Mouse (Mus musculus): ENCODE measurements at regions not wholly inside any gene's neighbourhood (a gene's known extent, or its start where the extent isn't known, plus 50 kb on each side); places are given as distances from the start of the nearest gene placed in this dataset.
A peak's percentile ranks its signal among the peaks of the same experiment; 100 is the strongest.
"Not testable (repeated sequence)": the region's sequence is repeated elsewhere in the genome, so short reads cannot be mapped to it uniquely, and the experiment has no call there.

DNA sequence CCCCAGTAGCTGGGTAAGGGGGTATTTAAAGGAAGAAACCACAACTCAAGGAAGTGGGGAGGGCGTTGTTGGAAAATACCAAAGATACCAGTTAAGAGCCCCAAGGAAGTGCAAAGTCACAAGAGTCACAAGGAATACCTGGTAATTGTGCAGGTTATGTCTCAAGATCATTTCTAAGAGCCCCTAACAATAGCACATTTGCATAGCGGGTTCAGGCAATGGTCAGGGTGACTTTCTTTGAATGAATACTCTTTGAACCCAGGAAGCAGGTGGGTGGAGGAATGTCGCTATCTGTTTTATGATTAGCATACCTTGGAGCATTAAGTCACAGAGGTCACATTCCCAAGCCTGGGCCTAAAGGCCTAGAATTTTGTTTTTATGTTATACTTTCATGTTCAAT is 186.7 kb downstream of the Opa1 start:
- not testable (repeated sequence) for H3K27ac ChIP-seq (replicated peaks; ENCODE audit: low read depth, low read length); H3K9ac ChIP-seq (replicated peaks; ENCODE audit: low read length); H3K4me2 ChIP-seq (ENCODE audit: low read depth, low read length); H3K4me1 ChIP-seq (ENCODE audit: control insufficient read depth, insufficient read depth, low read length); H3K4me3 ChIP-seq (ENCODE audit: low read depth, low read length); H3K9me3 ChIP-seq (replicated peaks; ENCODE audit: control insufficient read depth, low read length); ATAC-seq (replicated peaks; ENCODE audit: insufficient number of reproducible peaks, low FRiP score, low TSS enrichment, low read depth); DNase-seq (ENCODE audit: low spot score); H3K27me3 ChIP-seq (ENCODE audit: control insufficient read depth, insufficient read depth, low read length); H3K36me3 ChIP-seq (replicated peaks; ENCODE audit: control insufficient read depth, insufficient read depth, low read depth, low read length)
- WGBS: 90% methylated on average over 3 of the region's 3 CpGs

- H3K4me1 ChIP-seq (ENCODE audit: control insufficient read depth, insufficient read depth, low read length): 0 out of 2 replicates have a peak, but pooled peaks cover 3% of the 10 kb centered on the region
- no peaks in the 10 kb centered on the region for H3K36me3 ChIP-seq (replicated peaks; ENCODE audit: control insufficient read depth, insufficient read depth, low read depth, low read length)
- H3K9ac ChIP-seq (replicated peaks; ENCODE audit: low read length): no peak overlapping the region
- DNase-seq (ENCODE audit: low spot score): no peak
- H3K27ac ChIP-seq (replicated peaks; ENCODE audit: low read depth, low read length): no peak overlapping the region
- ATAC-seq (replicated peaks; ENCODE audit: insufficient number of reproducible peaks, low FRiP score, low TSS enrichment, low read depth): no peak
- H3K4me3 ChIP-seq (ENCODE audit: low read depth, low read length): no peak overlapping the region
- H3K9me3 ChIP-seq (replicated peaks; ENCODE audit: control insufficient read depth, low read length): no peaks in the 10 kb centered on the region
- H3K4me2 ChIP-seq (ENCODE audit: low read depth, low read length): no peak overlapping the region
- H3K27me3 ChIP-seq (ENCODE audit: control insufficient read depth, insufficient read depth, low read length): no peaks in the 10 kb centered on the region
- 38% methylated on average over 4 of the region's 4 CpGs for WGBS
These were observed 192.2 kb downstream of the Opa1 start for GRCm38 (mm10) chr16:29771320-29771719.

DNA sequence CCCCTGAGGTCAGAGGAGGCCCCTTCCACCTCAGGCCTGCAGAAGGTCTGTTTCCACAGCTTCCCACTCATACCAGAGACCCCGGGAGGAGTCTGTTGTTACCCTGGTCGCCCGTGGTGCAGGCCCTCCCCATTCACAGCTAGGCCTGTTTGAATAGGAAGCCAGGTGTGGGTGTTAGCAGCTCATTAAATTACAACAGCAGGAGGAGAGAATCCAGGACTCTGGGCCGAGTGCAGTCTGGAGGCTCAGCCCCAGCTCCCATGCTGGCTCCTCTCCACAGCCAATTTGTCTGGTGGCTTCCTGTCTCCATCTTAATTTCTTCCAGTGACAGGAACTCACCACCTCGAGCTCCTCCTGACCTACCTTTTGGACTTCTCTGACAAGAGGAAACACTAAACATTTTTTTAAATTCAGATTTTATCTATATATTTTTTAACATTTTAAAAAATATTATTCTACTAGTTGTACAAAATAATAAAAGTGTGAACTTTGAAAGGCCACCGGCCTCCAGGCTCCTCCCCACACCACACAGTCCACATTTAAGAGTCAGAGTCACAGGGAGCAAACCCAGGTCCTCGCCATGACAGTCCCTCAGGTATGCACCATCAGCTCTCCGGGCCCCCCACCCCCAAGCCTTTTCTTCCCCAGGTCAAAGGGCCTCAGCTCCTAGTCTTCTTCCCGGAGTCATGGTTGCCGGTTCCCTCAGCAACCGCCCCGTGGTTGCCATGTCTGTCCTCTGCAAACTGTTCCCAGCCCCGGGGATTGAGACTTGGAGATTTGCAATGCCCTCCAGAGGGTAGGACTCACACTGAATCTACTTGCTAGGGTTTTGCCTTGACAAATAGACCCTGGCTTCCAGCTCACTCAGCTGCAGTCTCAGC is 192.8 kb downstream of the Opa1 start:
- no peak overlapping the region for H3K4me2 ChIP-seq (ENCODE audit: low read depth, low read length)
- no peaks in the 10 kb centered on the region for H3K9me3 ChIP-seq (replicated peaks; ENCODE audit: control insufficient read depth, low read length)
- no peaks in the 10 kb centered on the region for H3K36me3 ChIP-seq (replicated peaks; ENCODE audit: control insufficient read depth, insufficient read depth, low read depth, low read length)
- no peak for DNase-seq (ENCODE audit: low spot score)
- H3K4me1 ChIP-seq (ENCODE audit: control insufficient read depth, insufficient read depth, low read length): 0 out of 2 replicates have a peak, but pooled peaks cover 3% of the 10 kb centered on the region
- ATAC-seq (replicated peaks; ENCODE audit: insufficient number of reproducible peaks, low FRiP score, low TSS enrichment, low read depth): no peak
- H3K9ac ChIP-seq (replicated peaks; ENCODE audit: low read length): no peak overlapping the region
- H3K27me3 ChIP-seq (ENCODE audit: control insufficient read depth, insufficient read depth, low read length): no peaks in the 10 kb centered on the region
- H3K4me3 ChIP-seq (ENCODE audit: low read depth, low read length): no peak overlapping the region
- WGBS: 38% methylated on average over 13 of the region's 13 CpGs
- no peak overlapping the region for H3K27ac ChIP-seq (replicated peaks; ENCODE audit: low read depth, low read length)

DNA sequence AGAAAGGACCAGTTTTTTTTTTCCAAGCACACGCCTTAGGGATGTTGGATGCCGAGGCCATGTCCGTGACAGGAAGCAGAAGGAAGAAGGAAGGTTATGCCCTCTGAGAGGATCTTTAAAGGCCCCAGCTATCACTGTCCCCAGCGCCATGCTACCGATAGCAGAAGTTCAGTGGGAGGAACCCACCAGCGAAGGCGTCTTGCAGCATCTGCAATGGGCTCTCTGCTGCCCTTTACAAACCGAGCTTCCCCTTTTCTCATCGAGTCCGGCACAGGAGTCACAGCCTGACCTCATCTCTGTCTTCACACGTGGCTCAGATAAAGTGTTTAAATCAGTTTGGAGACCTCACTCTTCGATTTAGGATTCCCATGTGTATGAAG is 193.5 kb downstream of the Opa1 start:
- H3K4me2 ChIP-seq (ENCODE audit: low read depth, low read length): no peak overlapping the region
- H3K27ac ChIP-seq (replicated peaks; ENCODE audit: low read depth, low read length): no peak overlapping the region
- no peak for DNase-seq (ENCODE audit: low spot score)
- no peak overlapping the region for H3K4me3 ChIP-seq (ENCODE audit: low read depth, low read length)
- H3K4me1 ChIP-seq (ENCODE audit: control insufficient read depth, insufficient read depth, low read length): 0 out of 2 replicates have a peak, but pooled peaks cover 3% of the 10 kb centered on the region
- H3K27me3 ChIP-seq (ENCODE audit: control insufficient read depth, insufficient read depth, low read length): no peaks in the 10 kb centered on the region
- H3K36me3 ChIP-seq (replicated peaks; ENCODE audit: control insufficient read depth, insufficient read depth, low read depth, low read length): no peaks in the 10 kb centered on the region
- H3K9ac ChIP-seq (replicated peaks; ENCODE audit: low read length): no peak overlapping the region
- WGBS: 69% methylated on average over 12 of the region's 12 CpGs
- no peaks in the 10 kb centered on the region for H3K9me3 ChIP-seq (replicated peaks; ENCODE audit: control insufficient read depth, low read length)
- no peak for ATAC-seq (replicated peaks; ENCODE audit: insufficient number of reproducible peaks, low FRiP score, low TSS enrichment, low read depth)

GRCm38 (mm10) chr16:29773056-29773455 is 193.9 kb downstream of the Opa1 start:
- DNase-seq (ENCODE audit: low spot score) (no peak), ATAC-seq (replicated peaks; ENCODE audit: insufficient number of reproducible peaks, low FRiP score, low TSS enrichment, low read depth) (no peak)
- Histone ChIP-seq H3K36me3 (replicated peaks; ENCODE audit: control insufficient read depth, insufficient read depth, low read depth, low read length) (no peaks in the 10 kb centered on the region), H3K4me1 (ENCODE audit: control insufficient read depth, insufficient read depth, low read length) (0 out of 2 replicates have a peak, but pooled peaks cover 3% of the 10 kb centered on the region), H3K27ac (replicated peaks; ENCODE audit: low read depth, low read length) (no peak overlapping the region), H3K9me3 (replicated peaks; ENCODE audit: control insufficient read depth, low read length) (no peaks in the 10 kb centered on the region), H3K4me3 (ENCODE audit: low read depth, low read length) (no peak overlapping the region), H3K4me2 (ENCODE audit: low read depth, low read length) (no peak overlapping the region), H3K9ac (replicated peaks; ENCODE audit: low read length) (no peak overlapping the region), H3K27me3 (ENCODE audit: control insufficient read depth, insufficient read depth, low read length) (no peaks in the 10 kb centered on the region)
- 86% methylated on average over 6 of the region's 6 CpGs for WGBS

- Histone ChIP-seq H3K9me3 (replicated peaks; ENCODE audit: control insufficient read depth, low read length) (no peaks in the 10 kb centered on the region), H3K4me1 (ENCODE audit: control insufficient read depth, insufficient read depth, low read length) (0 out of 2 replicates have a peak, but pooled peaks cover 3% of the 10 kb centered on the region), H3K27ac (replicated peaks; ENCODE audit: low read depth, low read length) (no peak overlapping the region), H3K27me3 (ENCODE audit: control insufficient read depth, insufficient read depth, low read length) (no peaks in the 10 kb centered on the region), H3K9ac (replicated peaks; ENCODE audit: low read length) (no peak overlapping the region), H3K4me2 (ENCODE audit: low read depth, low read length) (no peak overlapping the region), H3K4me3 (ENCODE audit: low read depth, low read length) (no peak overlapping the region), H3K36me3 (replicated peaks; ENCODE audit: control insufficient read depth, insufficient read depth, low read depth, low read length) (no peaks in the 10 kb centered on the region)
- DNase-seq (ENCODE audit: low spot score) (peak; percentile 38), ATAC-seq (replicated peaks; ENCODE audit: insufficient number of reproducible peaks, low FRiP score, low TSS enrichment, low read depth) (no peak)
- 31% methylated on average over 2 of the region's 2 CpGs for WGBS
These were observed 195.8 kb downstream of the Opa1 start for GRCm38 (mm10) chr16:29774949-29775348.

GRCm38 (mm10) chr16:29775879-29776278 is 196.7 kb downstream of the Opa1 start:
- Histone ChIP-seq H3K4me3 (ENCODE audit: low read depth, low read length) (no peak overlapping the region), H3K4me2 (ENCODE audit: low read depth, low read length) (no peak overlapping the region), H3K9me3 (replicated peaks; ENCODE audit: control insufficient read depth, low read length) (no peaks in the 10 kb centered on the region), H3K27ac (replicated peaks; ENCODE audit: low read depth, low read length) (no peak overlapping the region), H3K9ac (replicated peaks; ENCODE audit: low read length) (no peak overlapping the region), H3K27me3 (ENCODE audit: control insufficient read depth, insufficient read depth, low read length) (no peaks in the 10 kb centered on the region), H3K4me1 (ENCODE audit: control insufficient read depth, insufficient read depth, low read length) (0 out of 2 replicates have a peak, but pooled peaks cover 3% of the 10 kb centered on the region), H3K36me3 (replicated peaks; ENCODE audit: control insufficient read depth, insufficient read depth, low read depth, low read length) (no peaks in the 10 kb centered on the region)
- DNase-seq (ENCODE audit: low spot score) (peak; percentile 38), ATAC-seq (replicated peaks; ENCODE audit: insufficient number of reproducible peaks, low FRiP score, low TSS enrichment, low read depth) (no peak)
- WGBS: 49% methylated on average over 5 of the region's 5 CpGs

DNA sequence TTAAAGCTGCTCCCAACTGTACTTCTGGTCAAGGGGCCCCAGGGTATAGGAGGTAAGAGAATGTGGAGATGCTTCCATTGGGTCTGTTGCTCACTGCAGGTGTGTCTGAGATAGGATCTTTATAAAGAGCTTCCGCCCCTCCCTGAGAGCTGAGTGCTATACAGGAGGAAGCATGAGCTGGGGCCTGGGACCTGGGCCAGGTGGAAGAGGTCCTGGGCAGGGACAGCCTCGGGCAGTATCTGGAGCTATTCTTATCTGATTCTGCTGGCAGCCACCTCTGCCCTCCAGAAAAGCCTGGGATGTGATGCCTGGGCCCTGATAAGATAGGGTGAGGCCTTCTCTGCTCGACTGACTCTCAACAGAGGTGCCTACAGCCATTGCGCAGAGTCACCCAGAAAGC is 203.3 kb downstream of the Opa1 start:
- no peaks in the 10 kb centered on the region for H3K9me3 ChIP-seq (replicated peaks; ENCODE audit: control insufficient read depth, low read length)
- H3K9ac ChIP-seq (replicated peaks; ENCODE audit: low read length): no peak overlapping the region
- 80% methylated on average over 4 of the region's 4 CpGs for WGBS
- H3K27ac ChIP-seq (replicated peaks; ENCODE audit: low read depth, low read length): no peak overlapping the region
- H3K4me3 ChIP-seq (ENCODE audit: low read depth, low read length): no peak overlapping the region
- DNase-seq (ENCODE audit: low spot score) (no peak), ATAC-seq (replicated peaks; ENCODE audit: insufficient number of reproducible peaks, low FRiP score, low TSS enrichment, low read depth) (no peak)
- no peak overlapping the region for H3K4me2 ChIP-seq (ENCODE audit: low read depth, low read length)
- no peaks in the 10 kb centered on the region for H3K4me1 ChIP-seq (ENCODE audit: control insufficient read depth, insufficient read depth, low read length)
- H3K36me3 ChIP-seq (replicated peaks; ENCODE audit: control insufficient read depth, insufficient read depth, low read depth, low read length): no peaks in the 10 kb centered on the region
- H3K27me3 ChIP-seq (ENCODE audit: control insufficient read depth, insufficient read depth, low read length): no peaks in the 10 kb centered on the region
